Mouse (Mus musculus) small intestine, adult 2 months (tissue): Measurements from ENCODE around the gene Kcnj10.

Source experiments
- CTCF ChIP-seq: fragments of 200-500 bp; IDR thresholded peaks from 2 replicates; pipeline ENCODE4 v1.5.1; 2012; ENCODE audit warnings: low read depth, mild to moderate bottlenecking, control low read depth, inconsistent platforms, low read length, moderate library complexity, mixed read lengths; ENCODE audit not compliant: insufficient replicate concordance, insufficient read length; ENCODE audit errors: extremely low read depth
- POLR2A ChIP-seq: fragments of 200-500 bp; IDR thresholded peaks from 2 replicates; pipeline ENCODE4 v1.6.1; 2012; ENCODE audit warnings: low read depth, mild to moderate bottlenecking, control low read depth, inconsistent platforms, low read length, moderate library complexity

DNA sequence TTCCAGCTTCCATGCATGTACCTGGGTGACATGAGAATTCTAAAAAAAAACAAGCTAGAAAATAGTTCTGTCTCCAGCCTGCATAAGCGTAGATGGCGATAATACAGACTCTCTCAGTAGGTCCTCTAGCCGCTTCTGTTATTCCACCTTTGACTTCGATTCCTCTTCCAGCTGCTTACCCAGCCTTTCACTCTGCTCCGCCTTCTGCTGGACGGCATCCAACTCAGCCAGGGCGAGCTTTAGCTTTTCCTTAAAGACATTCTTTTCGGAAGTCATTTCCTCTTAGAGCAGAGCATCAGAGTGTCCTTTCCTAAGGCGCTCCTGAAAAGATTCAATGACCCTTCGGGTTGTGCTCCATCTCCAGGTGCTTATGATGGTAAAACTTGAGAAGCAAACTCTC, 39.1 kb downstream of the Kcnj10 start:
- TF ChIP-seq CTCF: no peak
- no peak for TF ChIP-seq POLR2A
